Mouse (Mus musculus) myocyte (in vitro differentiated cells): ENCODE results near the gene Otop3.

ENCODE experiments used
- E2F4 ChIP-seq: IDR thresholded peaks from one replicate; pipeline ENCODE4 v1.6.1; 2011; ENCODE audit warnings: mild to moderate bottlenecking, control low read depth, moderate library complexity; ENCODE audit not compliant: insufficient read depth
- POLR2A ChIP-seq: IDR thresholded peaks from one replicate; pipeline ENCODE4 v1.6.1; 2011; ENCODE audit warnings: low read depth, mild to moderate bottlenecking, control low read depth, moderate library complexity; ENCODE audit not compliant: insufficient read length

GRCm38 (mm10) chr11:115377254-115377653 lies 42.7 kb downstream of the Otop3 start:
- TF ChIP-seq POLR2A (no peak), E2F4 (no peak)
